Mouse (Mus musculus) fibroblast of lung, adult 2 months (primary cell): ENCODE data around the gene Kpna2.
"Not testable (repeated sequence)": the region's sequence is repeated elsewhere in the genome, so short reads cannot be mapped to it uniquely, and the experiment has no call there.

ENCODE experiments used
- DNase-seq: peaks from one replicate; pipeline ENCODE4 v3.0.0-alpha.2; 2011; ENCODE audit warnings: low read depth

Gene Kpna2

DNA sequence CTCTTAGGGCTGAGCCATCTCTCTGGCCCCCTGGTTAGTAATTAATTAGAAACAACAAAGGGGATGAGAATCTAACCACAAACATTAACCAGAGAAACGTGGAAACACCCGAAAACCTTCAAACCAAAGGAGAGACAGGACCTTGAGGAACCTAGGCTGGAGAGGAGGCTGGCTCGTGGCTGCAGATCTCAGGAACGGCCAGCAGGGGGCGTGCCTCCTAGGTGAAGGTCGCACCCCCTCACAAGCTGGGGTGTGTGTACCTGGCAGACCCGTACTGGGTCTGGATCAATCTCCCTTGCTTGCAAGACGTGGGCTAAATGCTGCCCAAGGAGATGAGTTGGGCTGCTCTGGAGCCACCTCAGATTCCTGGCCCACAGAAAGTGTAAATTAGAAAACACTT lies 19.3 kb upstream of the Kpna2 start:
- no peak for DNase-seq

DNA sequence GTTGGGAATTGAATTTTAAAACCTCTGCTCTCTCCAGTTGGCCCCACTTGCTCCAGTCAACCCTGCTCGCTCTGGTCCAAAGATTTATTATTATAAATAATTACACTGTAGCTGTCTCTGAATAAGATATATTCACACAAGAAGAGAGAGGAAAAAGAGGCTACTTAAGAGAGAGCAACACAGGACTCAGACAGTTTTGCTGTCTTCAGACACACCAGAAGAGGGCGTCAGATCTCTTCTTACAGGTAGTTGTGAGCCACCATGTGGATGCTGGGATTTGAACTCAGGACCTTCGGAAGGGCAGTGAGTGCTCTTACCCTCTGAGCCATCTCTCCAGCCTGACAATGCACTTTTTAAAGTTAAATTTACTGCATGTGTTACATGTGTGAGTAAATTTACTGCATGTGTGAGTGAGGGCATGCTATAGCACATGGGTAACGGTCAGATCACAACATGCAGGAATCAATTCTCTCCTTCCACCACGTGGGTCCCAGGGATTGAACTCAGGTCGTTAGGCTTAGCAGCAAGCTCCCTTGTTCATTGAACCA lies 18.1 kb upstream of the Kpna2 start:
- DNase-seq = no peak

DNA sequence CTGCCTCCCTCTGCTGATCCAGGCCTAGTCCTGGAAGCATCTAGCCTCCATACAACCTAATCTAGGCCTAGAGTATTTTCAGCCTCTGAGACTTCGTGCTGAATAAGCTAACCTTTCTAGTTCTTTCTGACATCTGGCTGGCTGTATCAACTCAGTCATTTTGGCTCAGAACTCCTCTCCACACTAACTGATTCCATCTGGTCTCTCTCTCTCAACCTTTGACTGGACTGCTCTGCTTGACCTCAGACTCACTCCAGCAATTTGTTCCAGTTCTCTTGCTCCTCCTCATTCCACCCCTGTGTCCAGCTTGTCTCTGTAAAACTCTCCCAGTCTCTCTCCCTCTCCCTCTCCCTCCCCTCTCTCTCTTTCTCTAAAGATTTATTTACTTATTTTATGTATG lies 17.6 kb upstream of the Kpna2 start:
- DNase-seq = peak; percentile 49

DNA sequence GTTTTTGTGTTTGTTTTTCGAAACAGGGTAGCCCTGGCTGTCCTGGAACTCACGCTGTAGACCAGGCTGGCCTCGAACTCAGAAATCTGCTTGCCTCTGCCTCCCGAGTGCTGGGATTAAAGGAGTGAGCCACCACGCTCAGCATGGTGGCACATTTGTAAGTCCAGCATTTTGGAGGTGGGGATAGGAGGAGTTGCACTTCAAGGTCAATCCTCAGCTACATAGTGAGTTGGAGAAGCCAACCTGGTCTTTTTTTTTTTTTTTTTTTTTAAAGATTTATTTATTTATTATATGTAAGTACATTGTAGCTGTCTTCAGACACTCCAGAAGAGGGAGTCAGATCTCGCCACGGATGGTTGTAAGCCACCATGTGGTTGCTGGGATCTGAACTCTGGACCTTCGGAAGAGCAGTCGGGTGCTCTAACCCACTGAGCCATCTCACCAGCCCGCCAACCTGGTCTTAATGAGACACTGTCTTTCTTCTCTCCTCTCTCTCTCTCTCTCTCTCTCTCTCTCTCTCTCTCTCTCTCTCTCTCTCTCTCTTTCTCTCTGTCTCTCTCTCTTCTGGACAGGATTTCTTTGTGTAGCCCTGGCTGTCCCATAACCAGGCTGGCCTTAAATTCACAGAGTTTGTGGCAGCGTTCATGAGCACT lies 16.3 kb upstream of the Kpna2 start:
- DNase-seq = not testable (repeated sequence)

DNA sequence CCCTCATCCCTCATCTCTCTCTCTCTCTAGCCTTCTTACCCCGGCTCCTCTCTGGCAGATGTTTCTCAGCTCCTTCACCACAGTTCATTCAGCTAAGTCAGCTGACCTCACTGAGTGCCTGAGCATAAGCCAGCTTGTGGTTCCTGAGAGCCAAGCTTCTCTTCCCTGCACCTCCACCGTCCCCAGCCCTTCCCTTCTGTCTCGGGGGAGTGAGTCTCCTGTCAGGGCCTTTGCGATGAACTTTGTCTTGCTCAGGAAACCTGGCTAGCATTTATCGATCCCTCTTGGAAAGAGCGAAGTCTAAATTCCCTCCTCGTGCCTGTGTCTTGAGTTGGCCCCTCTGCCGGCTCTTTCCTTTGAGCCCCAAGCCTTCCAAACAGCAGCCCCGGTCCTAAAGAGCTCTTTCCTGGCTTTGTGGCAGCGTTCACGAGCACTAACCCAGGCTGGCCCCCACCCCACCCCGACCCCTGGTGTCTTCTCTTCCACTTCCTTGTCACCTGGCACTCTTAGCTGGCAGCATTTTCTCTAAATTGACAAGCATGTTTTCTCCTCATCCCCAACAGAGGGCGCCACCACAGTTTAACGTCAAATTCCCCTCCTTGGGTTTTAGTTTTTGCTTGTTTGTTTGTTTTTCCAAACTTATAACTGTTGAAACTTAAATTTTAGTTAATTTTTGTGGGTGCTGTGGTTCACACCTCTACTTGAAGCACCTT lies 15.4 kb upstream of the Kpna2 start:
- no peak for DNase-seq

DNA sequence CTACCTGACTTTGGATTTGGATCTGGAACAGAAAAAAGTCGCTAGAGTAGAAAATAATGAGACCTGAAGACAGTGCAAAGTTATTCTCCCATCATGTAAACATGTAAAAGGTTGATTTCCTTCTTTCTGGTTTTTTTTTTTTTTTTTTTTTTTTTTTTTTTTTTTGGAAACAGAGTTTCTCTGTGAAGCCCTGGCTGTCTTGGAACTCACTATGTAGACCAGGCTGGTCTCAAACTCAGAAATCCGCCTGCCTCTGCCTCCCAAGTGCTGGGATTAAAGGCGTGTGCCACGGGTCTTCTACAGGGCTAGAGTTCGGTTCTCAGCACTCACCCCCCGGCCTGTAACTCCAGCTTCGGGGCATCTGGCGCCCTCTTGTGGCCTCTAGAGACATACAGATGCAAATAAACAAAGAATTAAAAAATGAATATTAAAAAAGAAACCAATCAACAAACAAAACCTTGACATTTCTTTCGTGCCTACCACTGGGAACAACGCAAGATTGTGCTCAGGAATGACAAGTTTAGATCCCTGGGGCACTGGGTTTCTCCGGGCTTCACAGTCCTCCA lies 14.8 kb upstream of the Kpna2 start:
- DNase-seq = no peak

DNA sequence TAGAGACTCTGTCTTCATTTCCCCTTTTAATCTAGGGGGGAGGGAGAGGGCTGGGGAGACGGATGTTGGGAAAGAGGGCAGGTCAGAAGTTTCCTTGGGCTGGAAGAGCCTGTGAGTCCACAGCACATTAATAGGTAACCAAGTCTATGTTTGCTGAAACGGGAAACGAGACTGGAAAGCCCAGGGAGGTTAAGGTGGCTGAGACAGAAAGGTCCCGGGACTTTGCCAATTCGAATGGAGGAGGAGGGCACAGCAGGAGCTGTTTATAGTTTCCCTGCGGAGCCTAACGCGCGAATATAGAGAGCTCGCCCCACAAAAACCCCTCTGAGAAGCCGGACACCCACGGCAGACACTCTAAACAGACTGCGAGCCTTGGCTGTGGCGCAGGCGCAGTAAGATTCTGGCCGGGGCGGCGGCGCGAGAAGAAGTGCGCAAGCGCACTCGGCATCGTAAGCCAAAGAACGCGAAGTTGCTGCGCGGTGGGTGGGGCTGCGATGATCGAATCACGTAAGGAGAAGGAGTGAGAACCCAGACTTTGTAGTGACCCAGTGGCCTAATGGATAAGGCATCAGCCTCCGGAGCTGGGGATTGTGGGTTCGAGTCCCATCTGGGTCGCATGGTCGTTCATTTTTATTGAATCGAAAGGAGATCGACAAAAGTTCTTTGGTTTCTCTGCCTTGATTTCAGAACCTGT lies 13.1 kb upstream of the Kpna2 start:
- DNase-seq = peak; percentile 97

DNA sequence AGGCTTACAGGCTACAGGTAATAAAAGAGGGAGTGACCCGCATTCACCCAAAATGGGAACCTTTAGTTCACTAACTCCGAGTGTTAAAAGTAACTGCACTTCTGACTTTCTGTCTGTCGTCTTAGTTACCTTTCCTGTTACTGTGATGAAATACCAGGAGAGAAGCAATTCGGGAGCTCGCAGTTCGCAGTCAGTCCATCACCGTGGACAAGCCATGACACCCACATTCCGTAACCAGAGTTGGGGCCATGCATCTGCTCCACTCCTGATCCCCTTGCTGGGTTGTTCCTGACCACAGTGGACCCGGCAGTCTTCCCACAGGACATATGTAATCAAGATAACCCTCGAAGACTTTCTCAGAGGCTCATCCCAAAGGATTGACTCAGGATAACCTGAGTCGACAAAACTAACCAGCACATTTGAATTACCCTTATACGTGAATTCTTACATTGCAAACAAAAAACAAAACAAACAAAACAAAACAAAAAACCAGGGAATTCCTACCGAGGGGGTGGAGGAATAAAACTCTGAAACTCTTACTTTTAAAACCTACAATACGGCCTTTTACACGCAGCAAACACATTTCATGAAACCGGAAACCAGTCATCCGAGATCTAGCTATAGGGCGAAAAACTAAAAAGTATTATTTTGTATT lies 12.5 kb upstream of the Kpna2 start:
- no peak for DNase-seq

DNA sequence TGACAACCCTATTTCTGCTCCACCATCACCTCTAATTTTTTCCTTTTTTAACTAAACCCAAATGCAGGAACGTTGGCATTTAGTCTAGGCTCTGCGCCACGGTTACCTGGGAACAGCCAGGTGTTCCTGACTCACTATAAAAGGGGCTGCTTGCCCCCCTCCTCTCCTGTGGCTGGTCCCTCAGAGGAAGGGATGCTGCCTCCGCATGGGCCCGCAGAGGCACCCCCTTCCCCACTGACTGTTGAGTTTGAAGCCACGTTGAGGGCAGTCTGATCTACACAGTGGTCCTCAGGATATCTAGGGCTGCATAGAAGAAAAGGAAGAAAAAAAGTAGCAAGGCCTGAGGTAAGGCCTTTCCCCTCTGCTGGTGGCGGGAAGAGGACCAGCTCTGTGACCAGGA lies 11.8 kb upstream of the Kpna2 start:
- no peak for DNase-seq

DNA sequence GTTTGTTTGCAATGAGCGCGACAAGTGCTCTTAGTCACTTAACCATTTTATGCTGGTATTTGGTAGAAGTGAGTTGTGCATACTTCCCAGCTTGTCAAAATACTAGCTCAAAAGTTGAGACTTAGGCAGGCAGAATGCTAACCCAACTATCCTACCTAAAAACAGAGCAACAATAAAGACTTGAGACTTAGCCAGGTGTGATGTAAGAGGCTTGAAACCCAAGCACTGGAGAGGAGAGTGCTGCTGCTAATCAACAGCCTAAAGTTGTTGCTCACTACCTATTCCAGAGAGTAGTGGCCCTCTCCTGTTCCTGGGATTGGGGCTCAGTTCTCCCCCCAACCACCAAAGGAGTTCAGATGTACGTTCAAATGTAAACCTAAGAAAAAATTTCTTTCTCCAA lies 11.1 kb upstream of the Kpna2 start:
- DNase-seq = no peak

DNA sequence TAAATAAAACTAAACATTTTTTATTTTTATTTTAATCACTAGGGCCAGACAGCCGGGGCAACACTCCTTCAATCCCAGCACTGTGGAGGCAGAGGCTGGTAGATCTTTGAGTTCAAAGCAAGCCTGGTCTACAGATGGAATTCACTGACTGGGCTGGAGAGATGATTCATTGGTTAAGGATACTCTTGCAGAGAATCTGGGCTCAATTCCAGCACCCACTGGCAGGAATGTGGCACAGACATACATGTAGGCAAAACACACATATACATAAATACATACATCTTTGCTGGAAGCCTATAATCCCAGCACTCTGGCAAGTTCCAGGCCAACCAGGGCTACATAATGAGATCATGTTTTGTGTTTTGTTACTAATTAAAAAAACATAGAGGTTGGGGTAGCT lies 6.2 kb upstream of the Kpna2 start:
- no peak for DNase-seq

DNA sequence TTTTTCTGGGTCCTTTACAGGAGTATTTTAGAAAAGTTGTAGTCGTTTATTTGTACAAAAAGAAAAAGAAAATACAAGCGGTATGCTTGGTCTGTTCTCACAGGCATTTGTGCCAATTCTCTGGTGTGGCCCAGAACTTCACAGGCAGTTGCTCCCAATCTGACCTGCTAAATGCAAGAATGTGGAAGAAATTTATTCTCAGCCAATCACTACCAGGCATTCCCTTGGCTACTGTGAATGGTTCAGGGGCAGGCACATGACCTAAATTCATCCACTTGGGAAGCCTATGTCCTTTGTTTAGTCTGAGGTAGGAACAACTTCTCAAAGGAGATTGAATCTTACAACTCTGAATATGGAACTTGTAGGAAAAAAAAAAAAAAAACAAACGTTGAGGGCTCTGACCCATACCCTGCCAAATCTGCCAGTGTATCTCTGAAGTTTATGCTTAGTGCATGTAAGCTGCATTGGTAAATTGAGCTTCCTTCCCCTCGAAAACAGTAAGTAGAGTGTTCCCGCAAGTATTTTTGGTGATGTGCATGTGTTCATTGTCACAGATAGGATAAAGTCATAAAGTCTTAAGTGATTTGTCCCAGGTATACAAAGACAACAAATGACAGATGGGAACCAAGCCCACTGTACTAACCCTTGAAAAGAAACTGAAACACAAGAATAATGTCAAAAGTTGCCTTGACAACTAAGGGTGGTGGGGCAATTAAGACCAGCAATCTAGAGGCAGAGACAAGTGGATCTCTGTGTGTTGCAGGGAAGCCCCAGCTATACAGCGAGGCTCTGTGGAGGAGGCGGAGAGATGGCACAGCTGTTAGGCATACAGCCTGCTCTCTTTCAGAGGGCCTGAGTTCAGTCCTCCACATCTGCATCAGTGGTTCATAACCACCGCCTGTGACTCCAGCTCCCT lies 2.7 kb upstream of the Kpna2 start:
- peak; percentile 77 for DNase-seq

DNA sequence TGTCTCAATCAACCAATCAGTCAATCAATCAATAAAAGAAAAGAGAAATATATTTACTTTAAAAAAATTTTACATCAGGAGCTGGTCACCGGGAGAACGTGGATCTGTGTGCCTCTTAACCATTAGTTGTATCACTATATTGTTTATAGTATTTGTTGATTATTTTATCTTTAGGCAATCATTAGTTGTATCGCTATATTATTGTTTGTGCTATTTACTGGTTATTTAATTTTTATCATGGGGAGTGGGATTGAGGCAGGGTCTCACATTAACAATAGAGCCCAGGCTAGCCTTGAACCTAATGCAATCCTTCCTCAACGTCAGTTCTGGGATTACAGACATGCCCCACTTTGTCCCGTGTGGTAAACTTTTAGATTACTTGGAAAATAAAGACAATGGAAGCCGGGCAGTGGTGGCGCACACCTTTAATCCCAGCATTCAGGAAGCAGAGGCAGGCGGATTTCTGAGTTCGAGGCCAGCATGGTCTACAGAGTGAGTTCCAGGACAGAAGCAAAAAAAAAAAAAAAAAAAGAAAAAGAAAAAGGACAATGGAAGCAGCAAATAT lies 690 bp upstream of the Kpna2 start:
- DNase-seq = no peak

DNA sequence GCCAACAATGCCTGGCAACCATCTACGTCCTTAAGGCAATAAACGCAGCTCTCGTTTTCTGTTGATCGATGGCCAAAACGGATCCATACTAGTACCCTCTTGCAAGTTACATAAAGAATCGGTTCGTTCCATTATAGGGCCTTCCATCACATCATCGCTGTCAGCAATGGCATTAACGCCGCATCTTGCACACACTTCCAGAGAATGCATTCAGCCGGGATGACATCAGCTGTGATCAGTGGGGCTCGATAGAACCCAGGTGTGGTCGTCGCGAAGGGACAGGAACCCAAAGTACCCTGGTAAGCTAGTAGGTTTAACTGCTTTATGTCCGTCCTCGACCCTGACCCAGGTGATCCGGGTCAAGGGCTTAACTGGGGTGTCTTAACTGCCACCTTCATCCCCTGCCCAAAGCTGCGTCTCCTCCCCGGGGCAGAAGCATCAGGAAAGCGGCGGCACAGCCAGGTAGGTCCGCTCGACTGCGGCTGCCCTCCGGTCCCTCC lies 640 bp downstream of the Kpna2 start:
- DNase-seq = no peak

DNA sequence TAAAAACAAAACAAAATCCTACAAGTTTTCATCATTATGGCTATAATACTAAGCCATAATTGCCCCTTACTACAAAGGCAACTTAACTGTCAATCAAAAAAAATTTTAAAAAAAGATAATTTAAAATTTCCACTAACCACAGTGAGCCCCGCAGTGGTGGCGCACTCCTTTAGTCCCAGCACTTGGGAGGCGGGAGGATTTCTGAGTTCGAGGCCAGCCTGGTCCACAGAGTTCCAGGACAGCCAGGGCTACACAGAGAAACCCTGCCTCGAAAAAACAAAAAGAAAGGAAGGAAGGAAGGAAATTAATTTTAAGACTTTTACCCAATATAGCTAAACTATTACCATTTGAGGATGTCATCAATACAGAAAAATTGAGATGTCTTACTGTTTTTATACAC lies 1.4 kb downstream of the Kpna2 start:
- no peak for DNase-seq

DNA sequence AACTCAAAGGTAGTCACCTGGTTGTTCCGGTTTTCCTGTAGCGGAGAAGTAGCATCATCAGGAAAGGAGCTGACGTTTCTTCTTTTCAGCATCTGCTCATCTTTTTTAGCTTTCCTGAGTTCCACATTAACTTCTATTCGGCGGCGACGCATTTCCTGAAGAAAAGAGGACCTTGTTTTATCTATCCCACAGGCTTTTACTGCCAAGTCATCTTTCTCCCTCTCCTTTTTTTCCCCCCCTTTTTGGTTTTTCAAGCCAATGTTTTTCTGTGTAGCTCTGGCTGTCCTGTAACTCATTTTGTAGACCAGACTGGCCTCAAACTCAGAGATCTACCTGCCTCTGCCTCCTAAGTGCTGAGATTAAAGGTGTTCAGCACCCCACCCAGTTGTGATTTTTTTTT lies 2.8 kb downstream of the Kpna2 start:
- DNase-seq = not testable (repeated sequence)

DNA sequence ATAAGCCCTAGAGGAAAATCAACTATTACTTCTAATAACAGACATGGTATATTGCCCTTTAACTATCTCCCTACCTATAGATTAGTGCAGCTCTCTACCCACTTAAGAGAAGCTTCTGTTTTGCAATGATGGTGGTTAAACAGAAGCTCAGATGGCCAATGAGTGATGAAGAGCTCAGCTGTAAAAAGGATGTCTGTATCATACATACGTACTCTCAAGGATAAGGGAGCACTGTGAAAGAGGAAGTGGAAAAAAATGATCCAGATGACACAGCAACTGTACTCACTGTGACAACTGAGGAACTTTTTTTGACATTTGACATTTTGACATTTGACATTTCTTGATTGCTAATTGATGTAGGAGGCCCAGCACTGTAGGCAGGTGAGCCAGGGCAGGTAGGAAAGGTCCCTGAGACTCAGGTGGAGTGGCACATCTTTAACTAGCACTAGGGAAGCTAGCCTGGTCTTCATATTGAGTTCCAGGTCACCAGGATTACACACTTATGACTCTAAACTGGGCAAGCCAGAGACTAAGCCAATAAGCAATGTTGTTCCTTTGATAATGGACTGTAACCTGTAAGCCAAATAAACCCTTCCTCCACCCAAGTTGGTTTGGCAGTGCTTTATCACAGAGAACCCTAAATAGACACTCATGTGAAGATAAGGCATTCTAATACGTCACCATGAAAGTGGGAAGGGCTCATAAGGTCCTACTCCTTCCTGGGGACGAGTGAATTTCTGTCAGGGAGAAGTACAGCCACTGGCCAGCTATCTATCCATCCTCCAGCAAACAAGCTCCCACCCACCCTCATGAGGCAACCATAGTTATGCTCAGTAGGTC lies 4.9 kb downstream of the Kpna2 start:
- no peak for DNase-seq

DNA sequence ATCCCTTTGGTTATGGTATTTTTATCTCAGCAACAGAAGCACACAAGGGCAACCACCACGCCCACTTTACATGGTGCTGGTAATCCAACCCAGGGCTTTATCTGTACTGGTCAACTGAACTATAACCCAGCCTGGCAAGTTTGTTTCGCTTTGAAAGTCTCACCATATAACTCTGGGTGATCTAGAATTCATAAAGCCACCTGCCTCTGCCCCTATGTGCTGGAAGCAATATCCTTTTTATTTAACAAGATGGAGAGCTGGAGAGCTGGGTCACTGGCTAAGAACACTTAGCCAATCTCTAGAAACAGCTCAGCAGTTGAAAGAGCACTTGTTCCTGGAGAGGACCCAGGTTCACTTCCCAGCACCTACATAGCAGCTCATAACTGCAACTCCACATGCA lies 12.0 kb downstream of the Kpna2 start:
- DNase-seq = no peak

DNA sequence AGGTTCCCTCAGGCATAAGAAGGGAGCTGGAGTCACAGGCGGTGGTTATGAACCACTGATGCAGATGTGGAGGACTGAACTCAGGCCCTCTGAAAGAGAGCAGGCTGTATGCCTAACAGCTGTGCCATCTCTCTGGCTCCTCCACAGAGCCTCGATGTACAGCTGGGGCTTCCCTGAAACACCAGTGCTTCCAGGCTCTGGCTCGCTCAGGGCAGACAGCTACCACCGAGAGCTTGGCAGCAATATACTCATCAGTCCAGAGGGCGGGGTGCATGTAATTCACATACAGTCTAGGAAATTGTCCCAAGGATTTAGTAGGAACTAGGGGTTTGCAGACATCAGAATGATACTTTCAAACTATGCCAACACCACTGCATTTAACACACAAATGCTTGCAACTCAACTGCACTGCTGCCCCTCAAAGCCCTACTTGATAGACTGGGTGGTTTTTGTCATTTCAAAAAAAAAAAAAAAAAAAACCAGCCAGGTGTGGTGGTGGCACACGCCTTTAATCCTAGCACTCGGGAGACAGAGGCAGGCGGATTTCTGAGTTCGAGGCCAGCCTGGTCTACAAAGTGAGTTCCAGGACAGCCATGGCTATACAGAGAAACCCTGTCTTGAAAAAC lies 13.2 kb downstream of the Kpna2 start:
- DNase-seq = not testable (repeated sequence)
